Mouse (Mus musculus) kidney, adult 18-20 months (tissue): ENCODE results near the gene Tpp2.
A peak's percentile ranks its signal among the peaks of the same experiment; 100 is the strongest.
"Not testable (repeated sequence)": the region's sequence is repeated elsewhere in the genome, so short reads cannot be mapped to it uniquely, and the experiment has no call there.

Experiments
- DNase-seq: peaks from one replicate; pipeline ENCODE4 v3.0.0; 2021

The Tpp2 gene

GRCm38 (mm10) chr1:44022656-44023055 is 89.2 kb downstream of the Tpp2 start:
- DNase-seq, result no peak

- no peak for DNase-seq
Observed at GRCm38 (mm10) chr1:44027651-44028050, 94.2 kb downstream of the Tpp2 start.

- DNase-seq, result no peak
Observed at GRCm38 (mm10) chr1:44032213-44032612, 98.8 kb downstream of the Tpp2 start.

- no peak for DNase-seq
Observed at GRCm38 (mm10) chr1:44032948-44033347, 99.5 kb downstream of the Tpp2 start.

- peak; percentile 35 for DNase-seq
Observed at GRCm38 (mm10) chr1:44041797-44042554, 108.5 kb downstream of the Tpp2 start.

GRCm38 (mm10) chr1:44042555-44042915 is 109.1 kb downstream of the Tpp2 start:
- no peak for DNase-seq

GRCm38 (mm10) chr1:44045689-44046088 is 112.2 kb downstream of the Tpp2 start:
- not testable (repeated sequence) for DNase-seq

GRCm38 (mm10) chr1:44046556-44046955 is 113.1 kb downstream of the Tpp2 start:
- no peak for DNase-seq
